Mouse (Mus musculus): ENCODE measurements around the gene Cc2d2a.

The Cc2d2a gene

DNA sequence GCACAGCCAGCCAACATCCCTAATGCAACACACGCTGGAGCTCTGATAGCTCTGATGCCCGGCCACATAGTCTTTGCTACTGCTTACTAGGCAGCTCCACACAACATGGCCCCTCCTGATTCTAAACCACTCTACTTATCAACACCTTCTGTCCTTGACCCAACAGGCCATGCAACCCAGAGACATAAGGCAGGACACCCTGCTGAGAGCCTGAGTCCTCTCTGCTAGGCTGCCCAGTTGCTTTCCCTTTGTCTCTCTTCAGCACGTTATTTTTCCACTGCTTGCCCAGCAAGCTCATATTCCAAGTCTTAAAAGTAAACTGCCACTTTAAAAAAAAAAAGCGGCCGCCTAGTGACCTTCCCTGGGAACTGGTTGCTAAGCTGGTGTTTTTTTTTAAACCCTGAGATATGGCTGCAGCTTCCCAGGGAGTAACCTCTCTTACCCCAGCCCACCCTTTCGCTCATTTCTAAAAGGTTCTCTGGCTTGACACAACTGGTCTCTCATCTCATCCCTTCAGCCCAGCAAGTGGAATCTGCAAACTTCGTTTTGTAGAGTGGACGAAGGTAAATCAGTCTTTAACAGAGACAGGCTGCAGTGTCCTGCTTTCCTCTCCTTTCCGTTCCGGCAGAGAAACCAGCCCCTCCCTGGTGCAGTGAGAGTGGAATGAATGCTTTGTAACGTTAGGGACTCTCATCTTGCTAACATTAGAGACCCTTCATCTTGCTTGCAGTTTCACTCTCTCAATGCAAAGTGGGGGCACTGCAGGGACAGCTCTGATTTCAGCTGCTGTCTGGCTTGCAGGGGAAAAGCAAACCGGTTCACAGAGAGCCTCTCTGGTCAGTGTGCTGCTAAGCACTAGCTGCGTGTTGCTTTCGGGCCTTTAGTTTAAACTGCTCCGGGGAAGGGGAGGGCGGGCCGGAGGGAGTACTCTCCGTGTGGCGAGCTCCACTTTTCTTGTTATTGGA is at the start of gene Cc2d2a:
Gene Cc2d2a (plus strand): TSS at position 350 of the 965 bp plus-strand sequence.
- peak in 1 of 2 experiments; percentile 15 for DNase-seq (ENCODE audit: low spot score in 2 of 2)

DNA sequence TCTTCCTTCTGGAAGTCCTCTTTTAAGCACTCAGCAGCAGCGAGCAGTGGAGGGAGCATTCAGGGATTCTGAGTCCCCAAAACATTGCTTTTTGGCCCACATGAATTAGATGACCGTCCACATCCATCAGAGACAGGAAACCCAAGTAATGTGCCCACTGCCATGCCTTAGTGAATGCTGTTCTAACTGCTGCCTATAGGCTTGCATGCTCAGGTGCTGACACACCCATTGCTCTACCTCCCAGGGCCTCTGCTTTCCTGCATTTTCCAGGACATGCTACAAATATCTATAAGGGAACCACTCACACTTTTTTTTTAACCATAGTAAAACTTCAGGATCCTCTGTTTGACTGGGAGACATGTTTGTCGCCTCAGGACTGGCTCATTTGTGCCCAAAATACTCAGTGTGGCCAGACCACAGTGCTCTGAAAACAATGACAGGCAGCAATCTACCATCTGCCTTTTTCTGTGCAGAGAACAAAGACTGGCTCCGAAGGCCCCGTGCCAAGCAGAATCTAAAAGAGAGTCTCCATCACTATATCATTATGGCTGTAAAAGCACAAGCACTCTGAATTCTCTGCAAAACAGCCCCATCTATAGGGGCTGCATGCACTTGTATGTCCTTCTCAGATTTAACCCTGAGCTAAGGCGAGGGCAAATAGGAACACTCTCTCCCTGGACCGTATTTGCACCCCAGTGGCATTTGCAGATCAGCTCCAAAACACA is 40.4 kb upstream of the Cc2d2a start:
- no peak for DNase-seq (ENCODE audit: low spot score in 2 of 2)

DNA sequence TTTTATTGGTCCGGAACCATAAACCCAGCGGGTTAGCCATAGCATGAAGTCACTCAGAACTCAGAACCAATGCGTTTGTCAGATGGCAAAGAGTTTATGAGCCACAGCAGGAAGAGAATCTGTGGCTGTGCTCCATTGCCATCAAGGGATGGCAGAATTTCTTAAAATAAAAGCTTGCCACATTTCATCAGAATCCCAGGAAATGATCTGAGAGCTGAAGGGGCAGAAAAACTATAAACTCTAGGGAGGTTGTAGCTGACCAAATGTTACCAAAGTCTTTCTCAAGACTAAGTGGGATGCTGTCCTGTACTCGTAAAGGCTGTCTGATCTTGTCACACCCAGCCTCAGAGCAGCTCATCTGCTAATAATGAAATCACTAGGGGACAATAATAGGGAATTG is 36.7 kb upstream of the Cc2d2a start:
- no peak for DNase-seq (ENCODE audit: low spot score in 2 of 2)

DNA sequence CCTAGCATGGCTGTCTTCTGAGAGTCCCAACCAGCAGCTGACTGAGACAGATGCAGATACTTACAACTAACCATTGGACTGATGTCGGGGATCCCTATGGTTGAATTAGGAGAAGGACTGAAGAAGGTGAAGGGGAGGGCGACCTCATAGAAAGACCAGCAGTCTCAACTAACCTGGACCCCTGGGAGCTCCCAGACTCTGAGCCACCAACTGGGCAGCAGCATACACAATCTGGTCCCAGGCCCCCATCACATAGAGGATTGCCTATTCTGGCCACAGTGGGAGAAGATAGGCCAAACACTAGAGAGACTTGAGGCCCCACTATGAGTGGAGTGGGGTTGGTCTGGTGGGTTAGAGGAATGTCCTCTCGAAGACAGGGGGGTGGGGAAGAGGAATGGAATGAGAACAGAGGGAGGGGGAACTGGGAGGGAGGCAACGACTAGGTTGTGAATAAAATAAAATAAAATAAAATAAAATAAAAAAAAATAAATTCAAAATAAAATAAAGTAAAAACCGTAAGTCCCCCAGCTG is 28.0 kb upstream of the Cc2d2a start:
- no peak for DNase-seq (ENCODE audit: low spot score in 2 of 2)

DNA sequence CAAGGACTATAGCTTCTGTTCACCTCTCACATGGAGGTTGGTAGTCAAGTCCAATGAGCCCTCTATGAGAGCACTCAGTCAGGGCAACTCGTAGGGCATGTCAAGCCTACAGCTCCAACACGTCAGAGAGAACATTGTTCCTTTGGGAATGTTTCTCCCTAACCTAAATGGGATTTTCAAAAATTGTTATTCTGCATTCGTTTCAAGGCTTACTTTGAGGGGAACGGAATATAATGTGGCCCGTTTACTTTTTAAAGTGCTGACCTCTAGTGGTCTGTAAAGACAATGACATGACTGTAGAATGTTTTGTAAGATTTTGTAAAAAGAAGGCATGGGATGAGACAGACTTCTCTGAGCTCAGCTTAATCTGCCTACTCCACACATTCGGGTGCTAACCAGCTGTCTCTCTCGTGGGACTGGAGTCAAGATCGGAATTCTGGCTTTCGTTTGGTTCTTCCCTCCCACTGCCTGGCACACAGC is 27.5 kb upstream of the Cc2d2a start:
- DNase-seq (ENCODE audit: low spot score in 2 of 2) = peak in 1 of 2 experiments; percentile 14

DNA sequence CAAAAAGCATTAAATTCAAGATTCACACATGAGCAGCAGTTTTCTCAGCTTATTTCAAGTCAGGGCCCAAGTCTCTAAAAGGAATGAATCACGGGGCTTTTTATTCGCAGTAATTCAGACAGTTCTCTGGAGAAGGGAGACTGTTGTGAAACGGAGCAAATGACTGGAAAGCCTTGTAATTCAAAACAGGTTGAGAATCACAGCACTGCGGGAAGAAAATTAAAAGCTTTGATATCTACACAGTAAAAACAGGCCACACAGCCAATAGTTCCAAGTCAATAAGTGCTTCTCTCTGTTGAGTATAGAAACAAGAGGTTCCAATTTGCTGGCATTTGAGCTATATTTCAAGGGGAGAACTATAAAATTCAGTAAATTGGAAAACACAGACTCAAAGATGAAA is 17.1 kb upstream of the Cc2d2a start:
- DNase-seq (ENCODE audit: low spot score in 2 of 2) = no peak

DNA sequence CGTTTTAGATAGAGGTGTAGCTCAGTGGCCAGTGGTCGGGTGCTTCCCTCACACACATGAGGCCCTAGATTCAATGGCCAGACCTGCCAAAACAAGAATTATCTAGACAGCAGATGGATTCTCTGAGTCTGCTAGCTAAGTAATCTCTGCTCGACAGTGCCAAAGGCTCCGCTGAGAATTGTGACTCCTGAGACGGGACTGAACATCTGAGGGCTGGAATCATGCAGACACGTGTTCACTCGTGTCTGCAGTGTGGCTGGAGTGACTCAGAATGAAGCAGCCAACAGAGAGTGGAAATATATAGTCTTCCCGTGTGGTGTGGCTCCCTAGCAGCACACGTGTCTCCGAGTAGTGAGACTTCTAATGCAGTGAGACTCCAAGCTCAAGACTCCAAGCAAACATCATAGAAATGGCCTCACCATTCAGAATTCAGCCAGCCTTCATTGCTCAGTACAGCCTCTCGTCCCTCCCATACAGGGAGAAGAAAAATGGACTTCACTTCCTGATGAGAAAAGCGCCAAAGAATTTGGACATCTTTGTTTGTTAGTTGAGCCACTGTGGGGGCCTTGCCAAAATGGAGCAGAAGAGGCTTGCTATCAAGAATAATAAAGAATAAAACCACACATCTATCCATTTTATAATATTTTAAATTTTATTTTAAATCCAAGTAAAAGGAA is 14.9 kb upstream of the Cc2d2a start:
- DNase-seq (ENCODE audit: low spot score in 2 of 2) = no peak

DNA sequence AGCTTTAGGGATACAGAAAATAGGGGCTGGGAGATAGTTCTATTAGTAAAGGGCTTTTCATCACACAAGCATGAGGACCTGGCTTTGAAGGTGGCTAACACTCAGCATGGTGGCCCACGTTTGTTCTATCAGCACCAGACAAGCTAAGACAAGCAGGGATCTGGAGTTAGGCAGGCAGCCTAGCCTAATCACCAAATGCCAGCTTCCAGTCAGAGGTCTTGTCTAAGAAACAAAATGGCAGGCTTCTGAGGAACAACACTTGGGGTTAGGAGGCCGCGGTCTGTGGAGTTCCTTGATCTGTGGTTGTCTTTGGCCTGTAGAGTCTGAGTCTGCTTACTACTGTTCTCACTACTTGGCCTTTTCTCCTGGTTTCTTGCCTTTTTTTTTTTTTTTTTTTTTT is 648 bp upstream of the Cc2d2a start:
- DNase-seq (ENCODE audit: low spot score in 2 of 2) = no peak

DNA sequence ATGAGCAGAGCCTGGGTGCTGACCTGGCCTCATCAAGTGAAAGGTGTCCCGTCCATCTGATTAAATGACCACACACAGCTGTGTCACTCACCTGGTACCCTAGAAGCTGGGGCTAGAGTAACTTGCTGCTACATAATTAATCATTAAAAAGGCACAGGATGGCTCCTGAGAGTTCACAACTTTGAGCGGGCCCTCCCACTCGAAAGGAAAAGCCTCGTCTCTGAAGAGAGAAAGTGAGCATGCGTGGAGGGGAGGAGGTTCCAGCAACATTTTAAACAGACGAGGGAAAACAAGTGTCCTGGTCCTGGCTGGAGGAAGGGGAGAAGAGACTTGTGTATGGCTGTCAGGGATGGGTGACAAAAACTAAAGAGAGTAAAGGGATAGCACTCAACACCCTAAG is 1.4 kb downstream of the Cc2d2a start:
- DNase-seq (ENCODE audit: low spot score in 2 of 2) = no peak

DNA sequence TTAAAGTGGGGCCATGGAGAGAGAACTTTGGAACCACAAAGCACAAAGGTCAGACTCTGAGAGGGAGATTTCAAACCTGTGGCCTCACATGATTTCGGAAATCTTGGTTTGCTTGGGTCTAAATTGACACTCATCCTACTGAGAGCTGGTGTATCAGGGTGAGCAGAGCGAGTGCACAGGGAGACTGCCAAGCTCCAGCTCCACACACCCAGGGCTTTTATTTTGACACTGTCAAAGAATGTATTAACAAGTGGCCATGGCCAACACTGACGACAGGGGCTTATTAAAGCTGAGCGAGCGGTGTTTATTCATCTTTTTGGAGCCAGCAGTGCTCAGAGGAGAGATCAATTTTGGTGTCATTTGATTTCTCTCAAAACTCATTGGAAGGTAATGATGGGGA is 3.0 kb downstream of the Cc2d2a start:
- peak in 1 of 2 experiments; percentile 32 for DNase-seq (ENCODE audit: low spot score in 2 of 2)

DNA sequence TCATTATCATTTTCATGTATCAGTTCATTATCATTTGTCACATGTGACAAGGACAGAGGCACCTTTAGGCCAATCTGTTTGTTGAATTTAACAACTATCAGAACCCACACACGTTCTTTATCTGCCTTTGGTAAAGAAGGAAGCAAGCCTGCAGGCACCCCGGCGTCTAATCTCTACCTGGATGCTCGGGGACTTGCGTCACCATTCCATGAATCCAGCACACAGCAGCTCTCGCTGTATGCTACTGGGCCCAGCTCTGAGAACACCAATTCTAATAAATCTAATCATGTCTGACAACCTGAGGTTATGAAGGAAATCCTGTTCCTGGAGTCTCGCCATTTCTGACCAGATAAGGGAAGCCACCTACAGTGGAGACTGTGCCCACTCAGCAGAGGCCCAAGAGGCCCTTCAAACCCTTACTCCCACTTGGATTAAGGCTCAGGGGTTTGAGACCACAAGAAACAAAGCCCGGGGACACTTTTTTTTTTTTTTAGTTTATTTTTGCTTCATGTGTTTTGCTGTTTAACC is 7.0 kb downstream of the Cc2d2a start:
- DNase-seq (ENCODE audit: low spot score in 2 of 2) = no peak

DNA sequence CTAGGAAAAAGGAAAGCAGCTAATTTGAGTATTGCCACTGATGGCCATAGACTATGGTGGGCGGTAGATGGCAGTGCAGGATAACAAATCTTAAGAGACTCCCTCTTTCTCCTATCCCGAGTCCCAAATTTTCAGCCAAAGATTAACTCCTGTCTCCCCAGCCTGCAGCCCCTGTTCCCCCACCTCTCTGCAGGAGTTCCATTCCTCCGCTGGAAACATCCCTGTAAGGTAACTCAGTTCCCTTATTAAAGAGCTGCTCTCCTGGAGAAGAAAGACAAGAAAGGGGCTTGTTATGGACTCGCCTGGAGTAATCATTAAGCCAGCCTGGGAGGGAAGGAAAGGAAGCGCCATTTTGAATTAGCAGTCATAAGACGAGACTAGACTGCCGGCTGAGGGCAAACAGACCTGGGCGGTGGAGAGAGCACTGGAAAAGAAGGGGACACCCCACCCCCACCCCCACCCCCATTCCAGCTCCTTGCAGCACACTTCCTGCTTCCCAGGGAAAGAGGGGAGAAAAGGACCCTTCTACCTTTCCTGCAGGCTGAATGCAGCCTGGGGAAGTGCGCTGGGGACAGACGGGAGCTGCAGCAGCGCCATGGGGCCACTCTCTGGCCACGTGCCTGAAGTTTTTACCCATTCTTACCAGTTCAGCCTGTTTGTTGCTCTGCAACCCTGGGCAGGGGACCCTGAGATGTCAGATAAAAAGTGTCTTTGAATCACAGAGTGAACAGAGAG is 10.2 kb downstream of the Cc2d2a start:
- peak; percentile 72 to 76 for DNase-seq (ENCODE audit: low spot score in 2 of 2)

DNA sequence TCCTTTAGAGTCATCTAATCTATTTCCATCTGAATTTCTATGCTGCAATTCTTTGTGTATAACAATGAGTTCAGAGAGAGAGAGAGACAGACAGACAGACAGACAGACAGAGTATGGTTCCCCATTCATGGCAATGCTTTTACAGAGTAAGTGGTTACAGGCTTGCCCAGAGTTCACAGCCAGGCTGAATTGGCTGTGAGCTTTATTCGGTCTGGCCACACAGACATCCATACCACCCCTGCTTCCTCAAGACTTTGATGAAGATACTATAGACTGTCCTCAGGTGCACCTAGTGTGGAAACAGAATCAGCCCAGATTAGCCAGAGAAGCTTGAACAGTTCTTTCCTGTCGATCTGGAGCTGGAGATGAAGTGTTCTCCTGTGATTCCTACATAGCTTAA is 10.9 kb downstream of the Cc2d2a start:
- DNase-seq (ENCODE audit: low spot score in 2 of 2) = no peak

DNA sequence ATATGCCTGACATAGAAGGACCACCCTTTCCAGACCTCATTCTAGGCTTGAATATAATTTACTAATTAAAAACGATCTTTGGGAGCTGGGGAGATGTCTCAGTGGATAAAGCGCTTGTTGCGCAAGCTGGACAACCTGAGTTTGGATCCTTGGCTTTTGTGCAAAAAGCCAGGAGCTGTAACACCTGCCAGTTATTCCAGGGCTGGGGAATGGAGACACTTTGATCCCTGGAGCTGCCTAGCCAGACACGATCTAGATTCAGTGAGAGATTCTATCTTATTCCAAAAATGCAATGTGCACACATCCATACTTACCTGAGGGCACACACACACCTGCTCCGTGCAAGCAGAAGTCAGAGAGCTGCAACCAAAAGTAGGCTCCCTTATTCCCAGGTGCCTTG is 23.3 kb downstream of the Cc2d2a start:
- no peak for DNase-seq (ENCODE audit: low spot score in 2 of 2)

DNA sequence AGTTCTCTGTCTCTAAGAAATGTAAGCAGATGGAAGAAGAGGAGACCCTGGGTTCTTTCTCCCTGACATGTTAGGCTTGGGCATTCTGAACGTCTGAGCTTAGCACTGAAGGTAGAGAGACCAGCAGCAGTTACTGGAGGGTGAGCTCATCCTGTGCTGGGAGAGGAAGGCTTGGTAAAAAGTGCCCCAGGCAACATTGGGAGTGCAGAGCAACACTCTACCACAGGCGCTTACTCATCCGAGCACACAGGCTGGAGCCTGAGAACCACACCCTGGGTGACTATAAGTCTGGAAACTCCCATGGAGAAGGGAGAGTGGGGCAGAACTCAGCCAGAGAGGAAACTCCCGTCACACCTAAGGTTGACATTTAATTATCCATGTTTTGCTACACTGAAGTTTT is 30.3 kb downstream of the Cc2d2a start:
- peak; percentile 8 to 10 for DNase-seq (ENCODE audit: low spot score in 2 of 2)

DNA sequence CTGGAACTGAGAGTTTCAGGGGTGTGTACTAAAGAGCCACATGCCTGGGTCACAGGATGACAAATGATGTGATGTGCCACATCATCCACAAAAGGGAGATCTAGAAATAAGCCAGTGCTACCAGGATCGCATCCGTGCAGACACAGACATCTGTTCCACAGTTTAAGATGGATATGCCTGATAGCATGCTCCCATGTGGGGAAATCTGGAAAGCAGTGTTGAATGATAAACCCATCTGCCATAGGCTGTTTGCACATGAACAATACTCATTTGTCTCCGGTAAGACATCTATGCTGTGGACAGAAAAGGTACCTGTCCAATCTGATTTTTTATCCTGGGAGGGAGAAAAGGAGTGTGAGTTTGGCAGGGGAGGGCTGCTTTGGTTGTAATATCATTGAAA is 35.0 kb downstream of the Cc2d2a start:
- DNase-seq (ENCODE audit: low spot score in 2 of 2) = no peak

DNA sequence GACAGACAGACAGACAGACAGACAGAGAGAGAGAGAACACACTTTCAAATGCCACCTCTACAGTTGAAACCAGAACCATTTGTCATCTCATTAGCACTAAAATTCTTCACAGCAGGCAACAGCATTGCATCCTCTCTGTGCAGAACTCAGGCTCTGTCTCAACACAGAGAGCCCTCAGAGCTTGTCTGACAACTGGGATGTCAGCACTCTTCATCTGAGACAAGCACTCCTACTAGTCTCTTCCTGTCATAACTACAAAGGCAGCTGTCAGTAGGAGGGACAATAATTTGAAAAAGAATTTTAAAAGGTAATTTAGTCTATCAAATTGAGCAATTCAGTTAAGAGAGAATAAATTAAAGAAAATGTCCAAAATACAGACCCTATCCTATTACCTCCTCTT is 37.1 kb downstream of the Cc2d2a start:
- DNase-seq (ENCODE audit: low spot score in 2 of 2) = no peak

DNA sequence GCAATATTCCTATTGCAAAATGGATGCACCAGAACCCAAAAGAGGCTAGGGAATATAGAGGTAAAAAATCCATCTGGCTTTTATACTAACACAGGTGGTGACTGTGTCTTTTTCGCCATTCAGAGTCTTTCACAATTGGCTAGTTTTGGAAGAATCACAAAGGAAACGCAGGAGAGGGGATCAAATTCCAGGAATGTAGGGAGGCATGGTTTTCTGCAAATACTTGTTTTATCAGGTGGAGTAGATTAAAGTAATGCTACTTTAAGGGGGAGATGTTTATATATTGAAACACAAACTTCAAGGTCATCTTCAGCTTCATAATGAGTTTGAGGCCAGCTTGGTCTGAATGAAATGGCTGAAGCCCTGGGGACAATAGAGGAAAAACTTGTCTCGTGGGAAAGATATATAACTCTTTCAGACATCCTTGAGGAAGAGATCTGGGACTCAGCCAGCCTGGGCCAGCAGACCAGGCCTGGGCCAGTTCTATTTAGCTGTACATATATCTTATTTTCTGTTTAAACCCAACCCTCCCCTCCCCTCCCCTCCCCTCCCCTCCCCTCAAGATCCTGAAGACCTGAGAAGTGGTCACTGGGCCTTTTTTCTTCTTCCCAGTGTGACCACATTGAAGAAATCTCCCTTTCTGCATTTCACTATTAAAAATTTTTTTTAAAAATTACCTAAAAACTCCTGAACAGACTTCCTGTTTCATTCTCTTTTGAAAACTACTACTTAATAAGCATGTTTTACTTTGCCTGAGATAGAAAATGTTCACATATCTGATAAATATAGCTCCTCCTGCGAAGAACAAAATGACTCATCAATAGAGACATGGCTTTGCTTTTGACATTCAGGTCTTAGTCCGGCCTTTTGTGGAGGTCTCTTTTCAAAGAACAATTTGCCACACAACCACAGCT is 59.6 kb downstream of the Cc2d2a start:
- no peak for DNase-seq (ENCODE audit: low spot score in 2 of 2)

DNA sequence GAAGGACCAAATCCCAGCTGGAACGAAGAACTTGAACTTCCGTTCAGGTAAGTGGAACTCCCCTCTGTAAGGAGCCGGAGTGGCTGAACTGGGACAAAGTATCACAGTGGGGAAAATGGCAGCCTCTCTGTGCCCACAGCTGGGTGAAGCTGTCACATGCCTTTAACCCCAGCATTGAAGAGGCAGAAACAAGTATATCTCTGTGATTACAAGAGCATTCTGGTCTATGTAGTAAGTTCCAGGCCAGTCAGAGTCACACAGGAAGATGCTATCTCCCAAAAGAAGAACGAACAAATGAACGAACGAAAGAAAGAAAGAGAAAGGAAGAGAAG is 60.3 kb downstream of the Cc2d2a start:
- no peak for DNase-seq (ENCODE audit: low spot score in 2 of 2)

DNA sequence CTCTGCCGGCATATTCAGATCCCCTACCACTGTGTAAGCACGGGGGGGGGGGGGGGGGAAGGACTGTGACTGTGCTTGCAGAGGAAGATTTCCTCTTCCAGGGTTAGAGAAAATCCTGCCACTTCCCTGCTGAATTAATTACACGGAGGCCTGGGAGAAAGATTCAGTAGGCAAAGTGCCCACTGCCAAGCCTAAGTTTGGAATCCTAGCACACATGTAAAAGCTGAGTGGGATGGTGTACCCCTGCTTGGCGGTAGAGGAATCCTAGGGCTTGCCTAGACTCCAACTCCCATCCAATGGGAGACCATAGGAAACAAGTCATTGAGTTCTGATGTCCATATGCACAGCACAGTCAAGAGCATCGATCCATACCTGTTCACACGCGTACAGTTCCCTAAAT is 61.7 kb downstream of the Cc2d2a start:
- DNase-seq (ENCODE audit: low spot score in 2 of 2) = no peak

Measured in urinary bladder, postnatal 36 days (tissue).